Mouse (Mus musculus): ENCODE results near the gene Chpf. TPM values are rescaled to one million over a fixed set of nuclear protein-coding genes. Genes with fewer than 3 reads are reported as not detected.

The Chpf gene
- polyA plus RNA-seq, 1 experiment from 2014 or later = 37.5 TPM

GRCm38 (mm10) chr1:75456746-75457564, 22.2 kb downstream of the Chpf start:
- WGBS = 11% methylated on average over 14 of the region's 14 CpGs
- Histone ChIP-seq H3K4me1 (ENCODE audit: control insufficient read depth, insufficient read depth, low read length) (peaks cover 28% of the 10 kb centered on the region), H3K27me3 (ENCODE audit: control insufficient read depth, insufficient read depth, low read depth, low read length) (no peaks in the 10 kb centered on the region), H3K36me3 (ENCODE audit: control insufficient read depth, insufficient read depth, low read length) (no peaks in the 10 kb centered on the region), H3K27ac (ENCODE audit: low read length) (peak overlapping the region; percentile 78), H3K9ac (ENCODE audit: low read depth, low read length) (no peak overlapping the region), H3K4me2 (ENCODE audit: low read length) (peak overlapping the region; percentile 13; the same call in 1 of the 2 replicates), H3K9me3 (replicated peaks; ENCODE audit: control insufficient read depth, low read length, poor library complexity, severe bottlenecking) (no peaks in the 10 kb centered on the region), H3K4me3 (ENCODE audit: low read depth, low read length) (no peak overlapping the region)
- ATAC-seq = no peak

- H3K4me3 ChIP-seq (ENCODE audit: low read depth, low read length) = no peak overlapping the region
- WGBS = 12% methylated on average over 5 of the region's 5 CpGs
- peak overlapping the region; percentile 55 for H3K27ac ChIP-seq (ENCODE audit: low read length)
- peaks cover 28% of the 10 kb centered on the region for H3K4me1 ChIP-seq (ENCODE audit: control insufficient read depth, insufficient read depth, low read length)
- no peaks in the 10 kb centered on the region for H3K9me3 ChIP-seq (replicated peaks; ENCODE audit: control insufficient read depth, low read length, poor library complexity, severe bottlenecking)
- ATAC-seq = no peak
- H3K9ac ChIP-seq (ENCODE audit: low read depth, low read length) = 0 out of 2 replicates have a peak overlapping the region, but pooled peaks have one; percentile 11
- H3K4me2 ChIP-seq (ENCODE audit: low read length) = peak overlapping the region; percentile 13
- no peaks in the 10 kb centered on the region for H3K27me3 ChIP-seq (ENCODE audit: control insufficient read depth, insufficient read depth, low read depth, low read length)
- H3K36me3 ChIP-seq (ENCODE audit: control insufficient read depth, insufficient read depth, low read length) = no peaks in the 10 kb centered on the region
Measured at GRCm38 (mm10) chr1:75455948-75456347, 23.2 kb downstream of the Chpf start.

- WGBS = 67% methylated on average over 3 of the region's 3 CpGs
- no peaks in the 10 kb centered on the region for H3K36me3 ChIP-seq (ENCODE audit: control insufficient read depth, insufficient read depth, low read length)
- H3K9me3 ChIP-seq (replicated peaks; ENCODE audit: control insufficient read depth, low read length, poor library complexity, severe bottlenecking) = no peaks in the 10 kb centered on the region
- peak overlapping the region; percentile 55 for H3K27ac ChIP-seq (ENCODE audit: low read length)
- no peak overlapping the region for H3K9ac ChIP-seq (ENCODE audit: low read depth, low read length)
- peak overlapping the region; percentile 13 for H3K4me2 ChIP-seq (ENCODE audit: low read length)
- no peak for ATAC-seq
- H3K4me3 ChIP-seq (ENCODE audit: low read depth, low read length) = no peak overlapping the region
- H3K27me3 ChIP-seq (ENCODE audit: control insufficient read depth, insufficient read depth, low read depth, low read length) = no peaks in the 10 kb centered on the region
- H3K4me1 ChIP-seq (ENCODE audit: control insufficient read depth, insufficient read depth, low read length) = peaks cover 33% of the 10 kb centered on the region
Measured at GRCm38 (mm10) chr1:75455433-75455832, 23.7 kb downstream of the Chpf start.

- peak overlapping the region; percentile 79 for H3K9ac ChIP-seq (ENCODE audit: low read depth, low read length)
- peaks cover 43% of the 10 kb centered on the region for H3K4me1 ChIP-seq (ENCODE audit: control insufficient read depth, insufficient read depth, low read length)
- H3K36me3 ChIP-seq (ENCODE audit: control insufficient read depth, insufficient read depth, low read length) = no peaks in the 10 kb centered on the region
- no peaks in the 10 kb centered on the region for H3K9me3 ChIP-seq (replicated peaks; ENCODE audit: control insufficient read depth, low read length, poor library complexity, severe bottlenecking)
- ATAC-seq = no peak
- peak overlapping the region; percentile 77 for H3K4me2 ChIP-seq (ENCODE audit: low read length)
- H3K27ac ChIP-seq (ENCODE audit: low read length) = peak overlapping the region; percentile 85
- H3K4me3 ChIP-seq (ENCODE audit: low read depth, low read length) = peak overlapping the region; percentile 43
- H3K27me3 ChIP-seq (ENCODE audit: control insufficient read depth, insufficient read depth, low read depth, low read length) = no peaks in the 10 kb centered on the region; the same call in 1 of the 2 replicates
- WGBS = 50% methylated on average over 5 of the region's 5 CpGs
Measured at GRCm38 (mm10) chr1:75451900-75452299, 27.2 kb downstream of the Chpf start.

GRCm38 (mm10) chr1:75450314-75451005, 28.6 kb downstream of the Chpf start, which contains the start of gene Asic4:
Gene Asic4 (plus strand): TSS chr1:75450436.
- H3K27ac ChIP-seq (ENCODE audit: low read length) = peak within 1 kb of the TSS; percentile 85
- no peaks in the 10 kb centered on the region; the same call in 1 of the 2 replicates for H3K27me3 ChIP-seq (ENCODE audit: control insufficient read depth, insufficient read depth, low read depth, low read length)
- H3K4me2 ChIP-seq (ENCODE audit: low read length) = peak within 1 kb of the TSS; percentile 77
- no peaks in the 10 kb centered on the region for H3K36me3 ChIP-seq (ENCODE audit: control insufficient read depth, insufficient read depth, low read length)
- peaks cover 49% of the 10 kb centered on the region for H3K4me1 ChIP-seq (ENCODE audit: control insufficient read depth, insufficient read depth, low read length)
- H3K9me3 ChIP-seq (replicated peaks; ENCODE audit: control insufficient read depth, low read length, poor library complexity, severe bottlenecking) = no peaks in the 10 kb centered on the region
- ATAC-seq = 0 out of 2 replicates have a peak, but pooled peaks have one; percentile 21
- peak within 1 kb of the TSS; percentile 43 for H3K4me3 ChIP-seq (ENCODE audit: low read depth, low read length)
- peak within 1 kb of the TSS; percentile 79 for H3K9ac ChIP-seq (ENCODE audit: low read depth, low read length)
- under 1% methylated on average over 32 of the region's 35 CpGs for WGBS

- WGBS = 5% methylated on average over 8 of the region's 8 CpGs
- Histone ChIP-seq H3K9ac (ENCODE audit: low read depth, low read length) (peak overlapping the region; percentile 61), H3K27ac (ENCODE audit: low read length) (peak overlapping the region; percentile 85)
Measured at GRCm38 (mm10) chr1:75449377-75450135, 29.6 kb downstream of the Chpf start.

GRCm38 (mm10) chr1:75448937-75449336, 30.2 kb downstream of the Chpf start:
- H3K36me3 ChIP-seq (ENCODE audit: control insufficient read depth, insufficient read depth, low read length) = no peaks in the 10 kb centered on the region
- WGBS = 2% methylated on average over 13 of the region's 14 CpGs
- H3K27ac ChIP-seq (ENCODE audit: low read length) = peak overlapping the region; percentile 81
- peaks cover 60% of the 10 kb centered on the region for H3K4me1 ChIP-seq (ENCODE audit: control insufficient read depth, insufficient read depth, low read length)
- no peak for ATAC-seq
- H3K4me3 ChIP-seq (ENCODE audit: low read depth, low read length) = peak overlapping the region; percentile 43
- H3K4me2 ChIP-seq (ENCODE audit: low read length) = peak overlapping the region; percentile 77
- H3K9me3 ChIP-seq (replicated peaks; ENCODE audit: control insufficient read depth, low read length, poor library complexity, severe bottlenecking) = no peaks in the 10 kb centered on the region
- H3K27me3 ChIP-seq (ENCODE audit: control insufficient read depth, insufficient read depth, low read depth, low read length) = no peaks in the 10 kb centered on the region; the same call in 1 of the 2 replicates
- H3K9ac ChIP-seq (ENCODE audit: low read depth, low read length) = peak overlapping the region; percentile 61

More at GRCm38 (mm10) chr1:75449377-75450135, 29.6 kb downstream of the Chpf start:
- Histone ChIP-seq H3K4me2 (ENCODE audit: low read length) (peak overlapping the region; percentile 77), H3K36me3 (ENCODE audit: control insufficient read depth, insufficient read depth, low read length) (no peaks in the 10 kb centered on the region), H3K9me3 (replicated peaks; ENCODE audit: control insufficient read depth, low read length, poor library complexity, severe bottlenecking) (no peaks in the 10 kb centered on the region), H3K27me3 (ENCODE audit: control insufficient read depth, insufficient read depth, low read depth, low read length) (no peaks in the 10 kb centered on the region; the same call in 1 of the 2 replicates), H3K4me1 (ENCODE audit: control insufficient read depth, insufficient read depth, low read length) (peaks cover 54% of the 10 kb centered on the region), H3K4me3 (ENCODE audit: low read depth, low read length) (peak overlapping the region; percentile 43)
- ATAC-seq = no peak

GRCm38 (mm10) chr1:75448052-75448431, 31.1 kb downstream of the Chpf start:
- Histone ChIP-seq H3K9me3 (replicated peaks; ENCODE audit: control insufficient read depth, low read length, poor library complexity, severe bottlenecking) (no peaks in the 10 kb centered on the region), H3K27ac (ENCODE audit: low read length) (peak overlapping the region; percentile 81), H3K4me3 (ENCODE audit: low read depth, low read length) (0 out of 2 replicates have a peak overlapping the region, but pooled peaks have one; percentile 11), H3K9ac (ENCODE audit: low read depth, low read length) (peak overlapping the region; percentile 39), H3K4me1 (ENCODE audit: control insufficient read depth, insufficient read depth, low read length) (peaks cover 69% of the 10 kb centered on the region), H3K27me3 (ENCODE audit: control insufficient read depth, insufficient read depth, low read depth, low read length) (no peaks in the 10 kb centered on the region; the same call in 1 of the 2 replicates), H3K36me3 (ENCODE audit: control insufficient read depth, insufficient read depth, low read length) (no peaks in the 10 kb centered on the region), H3K4me2 (ENCODE audit: low read length) (peak overlapping the region; percentile 77)
- 2% methylated on average over 7 of the region's 7 CpGs for WGBS
- no peak for ATAC-seq
